Mouse (Mus musculus): ENCODE results near the gene Hbp1. TPM values are rescaled to one million over a fixed set of nuclear protein-coding genes. Genes with fewer than 3 reads are reported as not detected.

Hbp1 gene
- total RNA-seq, 2 experiments from 2014 or later = 78.4 to 85.9 TPM

- intact Hi-C loops (cut with DNase I) = no loop called here
- no peak for DNase-seq (ENCODE audit: low spot score)
Observed at GRCm38 (mm10) chr12:31965517-31966212, 15.3 kb upstream of the Hbp1 start.

- DNase-seq (ENCODE audit: low spot score) = no peak
- intact Hi-C loops (cut with DNase I) = no loop called here
Observed at GRCm38 (mm10) chr12:31964074-31964473, 13.7 kb upstream of the Hbp1 start.

- DNase-seq (ENCODE audit: low spot score) = no peak
- intact Hi-C loops (cut with DNase I) = no loop called here
Observed at GRCm38 (mm10) chr12:31955843-31956242, 5.5 kb upstream of the Hbp1 start.

GRCm38 (mm10) chr12:31950659-31951031 lies 310 bp upstream of the Hbp1 start:
- no peak for DNase-seq (ENCODE audit: low spot score)
- intact Hi-C loops (cut with DNase I) = no loop called here

GRCm38 (mm10) chr12:31949193-31949741 lies 1.1 kb downstream of the Hbp1 start:
- intact Hi-C loops (cut with DNase I) = no loop called here
- DNase-seq (ENCODE audit: low spot score) = peak; percentile 83

- no peak for DNase-seq (ENCODE audit: low spot score)
- intact Hi-C loops (cut with DNase I) = no loop called here
Observed at GRCm38 (mm10) chr12:31948101-31949000, 2.0 kb downstream of the Hbp1 start.

GRCm38 (mm10) chr12:31947476-31947875 lies 2.9 kb downstream of the Hbp1 start:
- DNase-seq (ENCODE audit: low spot score) = no peak
- intact Hi-C loops (cut with DNase I) = no loop called here

- no peak for DNase-seq (ENCODE audit: low spot score)
- intact Hi-C loops (cut with DNase I) = no loop called here
Observed at GRCm38 (mm10) chr12:31944405-31944804, 5.9 kb downstream of the Hbp1 start.

- intact Hi-C loops (cut with DNase I) = no loop called here
- no peak for DNase-seq (ENCODE audit: low spot score)
Observed at GRCm38 (mm10) chr12:31943020-31943654, 7.2 kb downstream of the Hbp1 start.

GRCm38 (mm10) chr12:31939026-31939425 lies 11.3 kb downstream of the Hbp1 start:
- intact Hi-C loops (cut with DNase I) = no loop called here
- no peak for DNase-seq (ENCODE audit: low spot score)

- intact Hi-C loops (cut with DNase I) = no loop called here
- DNase-seq (ENCODE audit: low spot score) = no peak
Observed at GRCm38 (mm10) chr12:31938391-31938997, 11.8 kb downstream of the Hbp1 start.

GRCm38 (mm10) chr12:31937613-31938012 lies 12.7 kb downstream of the Hbp1 start:
- intact Hi-C loops (cut with DNase I) = no loop called here
- no peak for DNase-seq (ENCODE audit: low spot score)

- intact Hi-C loops (cut with DNase I) = no loop called here
- no peak for DNase-seq (ENCODE audit: low spot score)
Observed at GRCm38 (mm10) chr12:31936657-31937300, 13.6 kb downstream of the Hbp1 start.

GRCm38 (mm10) chr12:31931818-31932217 lies 18.5 kb downstream of the Hbp1 start:
- DNase-seq (ENCODE audit: low spot score) = no peak
- intact Hi-C loops (cut with DNase I) = no loop called here

GRCm38 (mm10) chr12:31928498-31928897 lies 21.8 kb downstream of the Hbp1 start:
- no peak for DNase-seq (ENCODE audit: low spot score)
- intact Hi-C loops (cut with DNase I) = loop anchor here (5.0 to 10.0 kb wide), 2 partner anchors 201 to 554 kb away; no protein-coding TSS in a partner anchor

GRCm38 (mm10) chr12:31926661-31927061 lies 23.7 kb downstream of the Hbp1 start:
- peak; percentile 42 for DNase-seq (ENCODE audit: low spot score)
- intact Hi-C loops (cut with DNase I) = loop anchor here (2.0 to 10.0 kb wide), 3 partner anchors 199 to 552 kb away; no protein-coding TSS in a partner anchor

- DNase-seq (ENCODE audit: low spot score) = no peak
- intact Hi-C loops (cut with DNase I) = loop anchor here (5.0 to 10.0 kb wide), 2 partner anchors 198 to 551 kb away; no protein-coding TSS in a partner anchor
Observed at GRCm38 (mm10) chr12:31925343-31925742, 25.0 kb downstream of the Hbp1 start.

GRCm38 (mm10) chr12:31924135-31924534 lies 26.2 kb downstream of the Hbp1 start:
- no peak for DNase-seq (ENCODE audit: low spot score)
- intact Hi-C loops (cut with DNase I) = loop anchor here (10.0 kb wide), 1 partner anchor 549 kb away; no protein-coding TSS in a partner anchor
